Mouse (Mus musculus): Measurements from ENCODE around the gene Cd59b. TPM values are rescaled to one million over a fixed set of nuclear protein-coding genes. Genes with fewer than 3 reads are reported as not detected.

The Cd59b gene
- total RNA-seq, 2 experiments from 2014 or later, result 0.42 to 1.2 TPM

DNA sequence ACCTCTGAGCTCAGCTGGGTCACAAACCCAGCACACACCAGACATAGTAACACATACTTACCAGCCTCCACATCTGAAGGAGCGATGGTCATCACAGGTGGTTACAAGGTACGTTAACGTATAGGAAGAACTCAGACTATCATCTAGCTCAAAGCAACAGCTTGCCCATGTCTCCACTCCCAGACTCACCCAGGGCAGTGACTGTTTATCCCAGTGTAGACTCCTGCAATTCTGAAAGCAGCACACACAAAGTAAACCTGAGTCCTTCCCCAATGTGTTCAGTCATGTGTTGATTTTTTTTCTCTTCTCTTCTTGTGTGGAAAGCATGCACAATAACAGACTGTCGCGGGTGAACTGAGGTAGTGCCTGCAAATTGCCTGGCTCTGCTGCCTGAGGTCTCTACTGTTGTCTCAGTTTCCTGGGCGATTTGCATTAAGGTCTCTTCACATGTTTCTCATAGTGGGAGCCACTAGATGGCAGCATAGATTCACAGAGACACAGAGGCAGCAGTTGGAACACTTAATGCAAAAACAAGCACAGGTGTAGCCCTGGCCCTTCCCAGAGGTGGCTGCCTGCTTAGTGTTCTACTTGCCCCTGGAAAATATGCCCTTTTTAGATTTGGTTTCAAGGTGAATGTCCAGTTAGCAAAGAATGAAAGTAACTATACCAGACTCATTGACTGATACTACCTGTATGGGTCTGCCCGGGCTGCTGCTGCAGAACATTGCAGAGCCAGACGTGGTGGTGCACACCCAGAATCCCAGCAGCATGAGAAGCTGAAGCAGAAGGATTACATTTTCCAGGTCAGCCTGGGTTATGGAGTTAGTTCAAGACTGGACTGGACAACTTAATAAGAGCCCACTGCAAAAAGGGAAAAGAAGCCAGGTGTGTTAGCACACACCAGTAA lies 64.8 kb downstream of the Cd59b start:
- DNase-seq (ENCODE audit: low spot score in 2 of 2), result peak; percentile 52 to 65
- intact Hi-C loops (cut with DNase I), result loop anchor here (2.0 to 10.0 kb wide), 3 partner anchors 200 to 448 kb away; no protein-coding TSS in a partner anchor

DNA sequence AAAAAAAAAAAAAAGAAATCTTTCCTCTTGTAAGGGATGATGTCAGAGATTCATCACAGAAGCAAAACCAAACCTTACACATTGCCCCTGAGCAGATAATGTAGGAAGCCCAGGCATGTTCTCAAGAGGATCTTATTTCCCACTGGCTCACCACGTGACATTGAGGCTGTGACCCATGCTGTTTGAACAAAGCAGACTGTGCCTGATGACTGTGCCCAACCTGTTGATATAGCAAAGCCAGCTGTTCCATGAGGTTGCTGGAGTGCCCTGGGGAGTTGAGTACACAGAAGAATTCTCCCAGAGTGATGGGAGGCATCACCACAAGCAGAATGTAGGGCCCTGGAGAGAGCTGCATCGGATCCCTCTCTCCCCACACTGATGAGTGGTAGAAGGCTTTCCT lies 66.3 kb downstream of the Cd59b start:
- intact Hi-C loops (cut with DNase I), result loop anchor here (2.0 to 10.0 kb wide), 2 partner anchors 199 to 287 kb away; no protein-coding TSS in a partner anchor

More for the DNA sequence above, 66.3 kb downstream of the Cd59b start:
- DNase-seq (ENCODE audit: low spot score in 2 of 2), result no peak

Other genes with a start within 250 kb of the Cd59b start
- gene Lmo2, start 111.9 kb upstream of the Cd59b start, total RNA-seq (2021), result 10 to 100 TPM; 15.5 to 17.7 TPM
- gene Fbxo3, start 42.1 kb upstream of the Cd59b start, total RNA-seq (2021), result 10 to 100 TPM; 54.5 to 57.6 TPM
- not detected for gene 4931422A03Rik, start 41.5 kb upstream of the Cd59b start, total RNA-seq (2021)
- gene Gm10912, start 4.0 kb upstream of the Cd59b start, total RNA-seq (2021), result under 1 TPM; 0.32 to 0.95 TPM
- not detected for gene Gm10799, start 1.3 kb upstream of the Cd59b start, total RNA-seq (2021)
- 1 to 10 TPM; 3.7 to 4.1 TPM for gene Cd59a, start 26.0 kb downstream of the Cd59b start, total RNA-seq (2021)
- not detected for gene A930018P22Rik, start 52.9 kb downstream of the Cd59b start, total RNA-seq (2021)